Mouse (Mus musculus) Muller cell, postnatal 12 days (primary cell): ENCODE measurements at regions not wholly inside any gene's neighbourhood (a gene's known extent, or its start where the extent isn't known, plus 50 kb on each side); places are given as distances from the start of the nearest gene placed in this dataset.

Experiments used
- DNase-seq: peaks from one replicate; pipeline ENCODE4 v3.0.0-alpha.2; 2015; ENCODE audit errors: inconsistent ontology term

DNA sequence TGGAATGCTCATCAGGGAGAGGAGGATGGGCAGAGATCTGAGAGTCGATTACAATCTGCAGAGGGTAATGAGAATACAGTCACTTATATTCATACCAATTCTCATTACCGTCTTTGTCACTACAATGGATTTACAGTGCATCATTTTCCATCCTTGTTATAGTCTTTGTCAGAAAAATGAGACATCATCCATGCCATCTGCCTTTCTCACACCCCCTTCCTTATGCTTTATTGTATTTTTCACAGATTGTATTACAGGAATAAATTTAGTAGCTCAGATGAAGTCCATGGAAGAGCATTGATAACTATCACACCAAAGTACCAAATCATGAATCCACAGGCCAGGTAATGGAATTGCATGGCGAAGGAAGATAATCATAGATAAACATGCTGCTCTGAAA is 779.5 kb downstream of the Cenpc1 start:
- DNase-seq = no peak

DNA sequence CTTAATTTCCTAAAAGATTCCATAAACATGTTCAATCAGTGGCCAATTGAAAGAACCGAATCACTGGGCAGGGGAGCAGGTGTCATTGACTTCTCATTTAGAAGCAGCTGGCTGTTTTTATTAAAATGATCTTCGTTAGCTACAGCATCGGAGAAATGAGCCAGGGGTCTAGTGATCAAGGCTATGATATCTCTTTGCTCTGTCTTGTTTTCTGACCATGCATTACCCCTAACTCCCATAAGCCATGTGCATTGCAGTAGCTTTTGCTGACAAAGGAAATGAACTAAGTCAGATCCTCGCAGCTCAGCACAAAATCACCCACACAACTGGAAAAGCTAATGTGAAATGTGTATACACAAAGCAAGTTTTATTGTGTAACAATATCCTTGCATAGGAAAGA is 816.9 kb downstream of the Cenpc1 start:
- DNase-seq = no peak

DNA sequence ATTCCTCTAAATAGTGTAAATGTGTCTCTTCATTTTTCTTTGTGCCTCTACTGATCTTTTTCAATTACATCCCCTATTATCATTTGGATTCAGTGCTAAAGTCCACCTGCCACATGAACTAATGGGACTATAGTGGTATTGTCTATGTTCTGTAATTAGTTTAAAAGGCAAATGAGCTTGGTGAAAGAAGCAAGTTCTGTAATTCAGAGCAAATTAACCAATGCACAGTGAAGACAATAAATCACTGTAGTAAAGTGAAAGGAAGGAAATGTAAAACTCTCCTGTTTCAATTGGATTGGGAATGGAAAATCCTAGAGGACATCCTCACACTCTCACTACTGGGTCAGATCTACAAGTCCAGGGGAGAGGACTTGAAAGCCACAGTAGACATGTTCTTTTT is 823.2 kb upstream of the Epha5 start:
- peak; percentile 67 for DNase-seq

DNA sequence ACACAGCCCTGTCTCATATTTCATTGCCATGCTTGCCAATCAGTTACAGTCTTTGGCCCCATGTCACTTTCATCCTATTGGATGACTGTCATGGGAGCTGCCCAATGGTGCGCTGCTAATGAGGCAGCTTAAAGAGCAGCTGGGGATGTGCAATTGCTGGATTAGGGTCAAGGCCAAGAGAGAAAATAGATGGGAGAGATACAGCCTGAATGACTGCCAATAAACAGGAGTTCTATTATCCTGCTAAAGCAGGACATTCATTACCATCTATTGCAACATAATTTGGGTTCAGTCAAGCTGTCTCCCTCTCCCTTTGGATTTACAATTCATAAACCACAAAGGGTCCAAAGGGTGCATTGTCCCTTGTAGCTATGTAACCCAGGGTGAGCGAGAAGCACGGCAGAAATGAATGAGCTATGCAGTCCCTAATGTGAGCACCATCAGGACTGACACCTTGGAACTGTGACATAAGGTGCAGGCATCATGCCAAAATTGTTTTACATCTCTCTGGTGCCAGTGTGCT is 822.4 kb upstream of the Epha5 start:
- peak; percentile 98 for DNase-seq
